ENCODE assay signal across 20 mouse cellular contexts in the genomic region with DNA sequence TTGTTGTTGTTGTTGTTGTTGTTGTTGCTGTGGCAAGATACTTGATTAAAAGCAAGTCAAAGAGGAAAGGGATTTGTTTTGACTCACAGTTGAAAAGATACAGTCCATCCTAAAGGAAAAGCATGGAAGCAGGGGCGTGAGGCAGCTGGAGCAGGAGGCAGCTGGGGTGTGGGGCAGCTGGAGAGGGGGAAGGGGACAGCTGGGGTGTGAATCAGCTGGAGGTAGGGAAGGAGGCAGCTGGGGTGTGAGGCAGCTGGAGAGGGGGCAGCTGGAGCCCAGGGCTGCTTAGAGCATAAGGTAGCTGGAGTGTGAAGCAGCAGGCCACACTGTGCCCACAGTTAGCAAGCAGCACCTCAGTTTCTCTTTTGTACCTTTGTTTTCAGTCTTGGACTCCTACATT.
DNase-seq lines count a peak whose midpoint lies in the region; ATAC-seq and TF ChIP-seq lines count a peak whose summit lies in the region.
"Had no signal": no experiment of that assay in that cellular context is flagged by ENCODE, and none has a peak within 500 bp of the region (broad histone marks: within the 10 kb centered on the region; RNA-seq: fewer than 3 reads in every experiment).

No protein-coding gene starts in this region.

- H3K9me3 ChIP-seq in megakaryocyte, embryonic 14.5 days = peaks cover 16% of the 10 kb centered on the region
- H3K9me3 ChIP-seq: forebrain, embryonic 13.5 days had no signal

- peaks cover 37% of the 10 kb centered on the region for H3K4me1 ChIP-seq in cerebellum, adult 2 months (ENCODE audit: control insufficient read depth, insufficient read depth, low read length)
- no peaks in the 10 kb centered on the region for H3K4me1 ChIP-seq in megakaryocyte, embryonic 14.5 days
- H3K4me1 ChIP-seq: forebrain, embryonic 10.5 days; forebrain, embryonic 13.5 days; hindbrain, embryonic 15.5 days had no signal

- no peak for ATAC-seq in megakaryocyte, adult 5-6 weeks (ENCODE audit: poor library complexity, severe bottlenecking)
- ATAC-seq: forebrain, embryonic 13.5 days; forebrain, embryonic 16.5 days; intestine, postnatal 0 days had no signal

- no peak overlapping the region for H3K4me3 ChIP-seq in cerebellum, adult 2 months (replicated peaks; ENCODE audit: insufficient read depth, low read depth, low read length)
- peak overlapping the region; percentile 23 for H3K4me3 ChIP-seq in megakaryocyte, embryonic 14.5 days (replicated peaks)
- H3K4me3 ChIP-seq in C2C12 (ENCODE audit: insufficient read depth, poor library complexity, severe bottlenecking) = no peak overlapping the region
- H3K4me3 ChIP-seq: forebrain, embryonic 10.5 days; forebrain, embryonic 13.5 days; hindbrain, embryonic 15.5 days had no signal

- peaks cover 6% of the 10 kb centered on the region for H3K79me3 ChIP-seq in C2C12 (ENCODE audit: low read depth)

- no peak for TF ChIP-seq CTCF in cerebellum, adult 2 months (IDR thresholded peaks at IDR 0.05; ENCODE audit: borderline replicate concordance, insufficient read depth, low read depth, low read length)
- no peak for TF ChIP-seq CTCF in C2C12 (IDR thresholded peaks at IDR 0.05; ENCODE audit: control insufficient read depth, insufficient read depth, insufficient read length)

- peak in 1 of 2 experiments; percentile 11 for DNase-seq in cerebellum, adult 2 months
- DNase-seq in cerebellum, adult 11 months = no peak
- no peak for DNase-seq in thymus, postnatal 36 days
- no peak for DNase-seq in adrenal gland, postnatal 25 days
- DNase-seq: adrenal gland, postnatal 10 days; cerebellum, adult 18-20 months; cerebellum, adult 9-11 months; cerebellum, postnatal 25 days; gastrocnemius, postnatal 10 days; gastrocnemius, postnatal 36 days had no signal

- no peak overlapping the region for H3ac ChIP-seq in C2C12 (ENCODE audit: control insufficient read depth, insufficient read length, low read depth)

- WGBS in cerebellum, adult 2 months = 94% methylated on average over 1 of the region's 1 CpGs

- TF ChIP-seq POLR2A in cerebellum, adult 2 months (IDR thresholded peaks at IDR 0.05; ENCODE audit: borderline replicate concordance, insufficient read depth, low read length) = no peak

- H3K79me2 ChIP-seq in C2C12 (ENCODE audit: control insufficient read depth, insufficient read depth) = peaks cover 7% of the 10 kb centered on the region

- peak overlapping the region; percentile 51; the same call in 1 of the 2 replicates for H3K27ac ChIP-seq in cerebellum, adult 2 months (ENCODE audit: insufficient read depth, low read length)
- H3K27ac ChIP-seq: forebrain, embryonic 10.5 days; forebrain, embryonic 13.5 days; hindbrain, embryonic 15.5 days had no signal

- no peaks in the 10 kb centered on the region for H3K27me3 ChIP-seq in cerebellum, adult 2 months (ENCODE audit: control insufficient read depth, insufficient read depth, low read length)
- H3K27me3 ChIP-seq in megakaryocyte, embryonic 14.5 days (replicated peaks) = no peaks in the 10 kb centered on the region
- H3K27me3 ChIP-seq in C2C12 (ENCODE audit: control insufficient read depth, insufficient read depth, insufficient read length) = no peaks in the 10 kb centered on the region
- H3K27me3 ChIP-seq: forebrain, embryonic 13.5 days; hindbrain, embryonic 15.5 days; Patski had no signal

- H3K36me3 ChIP-seq in megakaryocyte, embryonic 14.5 days (replicated peaks; ENCODE audit: low read length) = no peaks in the 10 kb centered on the region
- peaks cover 3% of the 10 kb centered on the region for H3K36me3 ChIP-seq in C2C12 (ENCODE audit: control insufficient read depth, insufficient read depth)
- H3K36me3 ChIP-seq: forebrain, embryonic 10.5 days; G1E; hindbrain, embryonic 15.5 days had no signal

TF ChIP-seq in C2C12, 6 proteins besides CTCF, POLR2A, EP300 and RAD21:
- TF ChIP-seq CEBPB (IDR thresholded peaks at IDR 0.05; ENCODE audit: low read depth) (no peak), MYOD1 (IDR thresholded peaks at IDR 0.05; ENCODE audit: control insufficient read depth, insufficient read length, low read depth) (peak; percentile 80)
